Mouse (Mus musculus) stomach, embryonic 15.5 days (tissue): ENCODE results near the gene Sipa1l3. TPM values are rescaled to one million over a fixed set of nuclear protein-coding genes. Genes with fewer than 3 reads are reported as not detected.

ENCODE experiments used
- ATAC-seq: fragments of 200-750 bp; cut with Nextera tagmentation; 2 replicates; pipeline ENCODE4 v1.8.0; 2017; ENCODE audit warnings: low read depth, moderate number of reproducible peaks, moderate TSS enrichment; ENCODE audit not compliant: insufficient read depth, low FRiP score
- H3K27ac ChIP-seq: fragments of 300-500 bp; sonication (generic); 2 replicates; pipeline ENCODE4 v1.5.1; 2015; ENCODE audit warnings: mild to moderate bottlenecking, inconsistent platforms
- H3K27me3 ChIP-seq: fragments of 300-500 bp; sonication (generic); replicated peaks from 2 replicates; pipeline ENCODE4 v1.6.1; 2015; ENCODE audit warnings: inconsistent platforms
- H3K36me3 ChIP-seq: fragments of 300-500 bp; sonication (generic); 2 replicates; pipeline ENCODE4 v1.6.1; 2015; ENCODE audit warnings: inconsistent platforms
- H3K4me1 ChIP-seq: fragments of 300-500 bp; sonication (generic); 2 replicates; pipeline ENCODE4 v1.6.1; 2015; ENCODE audit warnings: inconsistent platforms
- H3K4me2 ChIP-seq: fragments of 300-500 bp; sonication (generic); 2 replicates; pipeline ENCODE4 v1.6.1; 2015; ENCODE audit warnings: mild to moderate bottlenecking, inconsistent platforms
- H3K4me3 ChIP-seq: fragments of 300-500 bp; sonication (generic); replicated peaks from 2 replicates; pipeline ENCODE4 v1.5.1; 2015; ENCODE audit warnings: inconsistent platforms
- H3K9ac ChIP-seq: fragments of 300-500 bp; sonication (generic); 2 replicates; pipeline ENCODE4 v1.6.1; 2015; ENCODE audit warnings: inconsistent platforms
- H3K9me3 ChIP-seq: fragments of 300-500 bp; sonication (generic); 2 replicates; pipeline ENCODE4 v1.6.1; 2016; ENCODE audit warnings: inconsistent platforms
- WGBS: fragments of 180-500 bp; shearing (Covaris S2); methylation state at CpG from one replicate; pipeline ENCODE4 v1.1.7; 2015; 5-methylcytosine and 5-hydroxymethylcytosine counted together
- polyA plus RNA-seq: library from polyadenylated mRNA; unstranded; fragments of >200 nt; fragmentation: Nextera tagmentation; extraction: Ambion mirVana; gene quantifications from 2 replicates; pipeline ENCODE4 v1.2.1, GENCODE M21; 2015

Gene Sipa1l3
- polyA plus RNA-seq, 1 experiment from 2014 or later: 22.0 TPM

DNA sequence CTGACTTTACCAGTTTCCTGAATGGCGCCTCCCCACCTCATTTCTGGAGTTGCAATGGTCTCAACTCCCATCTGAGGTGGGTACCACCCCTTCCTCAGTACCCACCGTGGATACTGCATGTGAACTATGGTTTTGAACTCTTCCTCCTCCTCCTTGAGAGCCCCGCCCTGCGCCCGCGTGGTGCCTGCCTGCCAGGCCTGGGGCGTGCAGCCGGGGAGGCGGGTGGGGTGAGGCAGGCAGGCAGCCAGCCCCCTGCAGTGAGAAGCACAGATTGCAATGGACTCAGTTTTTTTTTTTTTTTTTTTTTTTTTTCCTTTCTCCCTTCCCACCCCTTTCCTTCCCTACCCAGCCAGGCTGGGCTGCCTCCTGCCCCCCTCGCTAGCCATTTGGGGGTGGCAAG, 201.5 kb downstream of the Sipa1l3 start:
- Histone ChIP-seq H3K4me1 (peaks cover 50% of the 10 kb centered on the region), H3K4me3 (no peak overlapping the region; the same call in 1 of the 2 replicates), H3K36me3 (no peaks in the 10 kb centered on the region), H3K27me3 (no peaks in the 10 kb centered on the region), H3K4me2 (peak overlapping the region; percentile 44), H3K27ac (peak overlapping the region; percentile 82), H3K9ac (no peak overlapping the region), H3K9me3 (no peaks in the 10 kb centered on the region)
- 8% methylated on average over 10 of the region's 10 CpGs for WGBS
- peak; percentile 44; the same call in 1 of the 2 replicates for ATAC-seq

DNA sequence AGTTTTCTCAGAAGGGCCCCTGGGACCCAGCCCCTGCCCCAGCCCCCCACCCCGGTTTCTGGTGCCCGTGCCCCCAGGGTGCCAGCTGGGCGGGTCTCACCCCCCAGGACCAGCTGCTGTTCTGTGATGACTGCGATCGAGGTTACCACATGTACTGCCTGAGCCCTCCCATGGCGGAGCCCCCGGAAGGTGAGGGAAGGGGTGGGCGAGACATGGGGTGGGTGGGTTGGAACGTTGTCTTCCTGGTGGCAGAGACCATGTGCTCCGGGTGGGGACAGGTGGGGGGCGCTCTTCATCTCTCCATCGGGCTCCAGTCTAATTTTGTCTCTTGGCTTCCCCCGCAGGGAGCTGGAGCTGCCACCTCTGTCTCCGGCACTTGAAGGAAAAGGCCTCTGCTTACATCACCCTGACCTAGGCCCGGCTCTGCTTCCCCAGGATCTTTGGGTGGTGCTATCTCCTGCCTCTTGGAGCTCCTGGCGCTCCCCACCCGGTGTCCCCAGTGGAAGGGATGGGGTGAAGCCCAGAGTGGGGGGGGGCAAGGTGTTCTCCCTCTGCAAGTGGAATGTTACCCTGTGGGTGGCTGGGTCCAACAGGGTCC, 202.2 kb downstream of the Sipa1l3 start:
- Histone ChIP-seq H3K4me3 (no peak overlapping the region), H3K9me3 (no peaks in the 10 kb centered on the region), H3K4me1 (peaks cover 50% of the 10 kb centered on the region), H3K27ac (peak overlapping the region; percentile 82), H3K4me2 (0 out of 2 replicates have a peak overlapping the region, but pooled peaks have one; percentile 5), H3K9ac (no peak overlapping the region), H3K27me3 (no peaks in the 10 kb centered on the region), H3K36me3 (no peaks in the 10 kb centered on the region)
- ATAC-seq: no peak
- WGBS: 58% methylated on average over 17 of the region's 17 CpGs

DNA sequence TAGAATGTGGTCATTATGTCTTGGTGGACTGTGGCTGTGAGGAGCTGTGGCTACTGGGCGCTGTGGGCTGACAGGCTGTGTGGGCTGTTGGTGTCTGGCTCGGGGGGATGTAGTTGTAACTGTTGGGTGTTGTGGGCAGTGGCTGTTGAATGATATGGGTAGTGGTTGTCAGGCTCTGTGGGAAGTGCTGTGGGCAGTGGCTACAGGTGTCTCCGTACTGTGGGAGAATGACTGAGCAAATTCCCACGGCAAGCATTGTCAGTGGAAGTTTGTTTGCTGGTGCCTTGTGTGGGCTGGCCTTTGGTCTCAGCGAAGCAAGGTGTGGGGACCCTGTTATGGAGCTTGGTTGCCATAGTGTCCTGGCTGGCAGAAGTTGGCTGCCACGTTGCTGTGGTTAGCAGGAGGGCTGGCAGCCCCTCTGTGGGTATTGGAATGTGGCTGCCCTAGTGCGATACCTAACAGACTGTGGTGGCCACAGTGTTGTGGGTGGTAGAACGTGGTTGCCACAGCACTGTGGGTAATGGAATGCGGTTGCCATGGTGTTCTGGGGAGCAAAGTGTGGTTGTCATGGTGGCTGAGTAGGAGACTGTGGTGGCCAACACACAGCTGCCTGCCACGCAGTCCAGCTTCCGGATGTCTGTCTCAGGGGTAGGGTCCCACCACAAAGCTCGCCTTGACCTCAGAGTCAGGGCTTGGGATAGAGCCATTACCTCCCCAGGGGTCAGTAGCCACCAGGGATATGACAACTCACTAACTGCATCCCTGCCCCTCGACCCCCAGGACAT, 203.4 kb downstream of the Sipa1l3 start:
- WGBS: 72% methylated on average over 13 of the region's 13 CpGs
- no peak overlapping the region for H3K4me2 ChIP-seq
- H3K4me3 ChIP-seq: no peak overlapping the region
- H3K36me3 ChIP-seq: no peaks in the 10 kb centered on the region
- no peaks in the 10 kb centered on the region for H3K27me3 ChIP-seq
- ATAC-seq: no peak
- peaks cover 44% of the 10 kb centered on the region for H3K4me1 ChIP-seq
- no peaks in the 10 kb centered on the region for H3K9me3 ChIP-seq
- no peak overlapping the region for H3K27ac ChIP-seq
- H3K9ac ChIP-seq: no peak overlapping the region

DNA sequence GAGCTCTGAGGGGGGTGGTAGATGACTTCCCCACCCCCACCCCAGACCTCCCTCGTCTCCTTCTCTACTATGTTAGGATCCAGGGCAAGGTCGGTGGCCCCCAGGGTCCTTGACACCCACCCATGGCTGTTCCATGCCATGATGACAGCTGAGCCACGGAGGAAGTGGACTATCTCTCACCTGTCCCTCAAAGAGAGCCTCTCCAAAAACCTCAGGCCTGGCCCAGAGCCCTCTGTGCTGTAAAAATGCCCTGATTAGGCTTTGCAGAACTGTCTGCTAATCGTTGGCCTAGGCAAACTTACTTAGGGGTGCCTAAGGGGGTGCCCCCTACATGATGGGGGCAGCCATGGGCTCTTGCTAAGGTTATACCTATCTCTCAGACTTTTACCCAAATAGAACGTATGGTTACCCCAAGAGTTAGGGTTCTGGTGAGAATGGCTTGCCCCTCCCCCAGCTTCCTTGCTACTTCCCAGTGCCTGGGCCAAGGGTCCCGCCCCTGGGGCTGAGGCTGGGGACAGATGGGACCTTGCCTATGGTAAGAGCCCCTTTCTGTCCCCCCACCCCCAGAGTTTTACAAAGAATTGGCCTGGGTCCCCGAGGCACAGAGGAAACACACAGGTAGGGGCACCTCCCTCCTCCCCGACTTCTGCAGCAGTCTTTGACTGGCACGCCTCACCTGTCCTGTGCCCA, 204.7 kb downstream of the Sipa1l3 start:
- H3K4me2 ChIP-seq: no peak overlapping the region
- no peaks in the 10 kb centered on the region; the same call in 1 of the 2 replicates for H3K27me3 ChIP-seq
- 51% methylated on average over 9 of the region's 9 CpGs for WGBS

DNA sequence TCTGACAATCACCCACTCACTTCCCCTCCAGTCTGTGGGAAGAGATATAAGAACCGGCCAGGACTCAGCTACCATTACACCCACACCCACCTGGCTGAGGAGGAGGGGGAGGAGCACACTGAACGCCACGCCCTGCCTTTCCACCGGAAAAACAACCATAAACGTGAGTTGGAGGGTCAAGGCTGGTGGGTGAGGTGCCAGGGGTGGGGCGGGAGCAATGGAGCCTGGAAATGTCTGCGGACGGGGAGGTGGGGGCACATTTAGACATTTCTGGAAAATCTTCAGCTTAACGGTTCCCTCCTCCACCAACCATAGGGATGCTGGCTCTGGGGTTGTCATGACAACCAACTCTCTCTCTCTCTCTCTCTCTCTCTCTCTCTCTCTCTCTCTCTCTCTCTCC, 205.4 kb downstream of the Sipa1l3 start:
- Histone ChIP-seq H3K4me1 (peaks cover 36% of the 10 kb centered on the region), H3K36me3 (no peaks in the 10 kb centered on the region), H3K9me3 (no peaks in the 10 kb centered on the region), H3K4me3 (no peak overlapping the region), H3K9ac (no peak overlapping the region), H3K4me2 (no peak overlapping the region), H3K27me3 (no peaks in the 10 kb centered on the region; the same call in 1 of the 2 replicates), H3K27ac (no peak overlapping the region)
- WGBS: 36% methylated on average over 9 of the region's 9 CpGs
- no peak for ATAC-seq

More for the DNA sequence above, 204.7 kb downstream of the Sipa1l3 start:
- Histone ChIP-seq H3K4me1 (peaks cover 40% of the 10 kb centered on the region), H3K9ac (no peak overlapping the region), H3K9me3 (no peaks in the 10 kb centered on the region), H3K36me3 (no peaks in the 10 kb centered on the region), H3K27ac (no peak overlapping the region), H3K4me3 (no peak overlapping the region)
- no peak for ATAC-seq

DNA sequence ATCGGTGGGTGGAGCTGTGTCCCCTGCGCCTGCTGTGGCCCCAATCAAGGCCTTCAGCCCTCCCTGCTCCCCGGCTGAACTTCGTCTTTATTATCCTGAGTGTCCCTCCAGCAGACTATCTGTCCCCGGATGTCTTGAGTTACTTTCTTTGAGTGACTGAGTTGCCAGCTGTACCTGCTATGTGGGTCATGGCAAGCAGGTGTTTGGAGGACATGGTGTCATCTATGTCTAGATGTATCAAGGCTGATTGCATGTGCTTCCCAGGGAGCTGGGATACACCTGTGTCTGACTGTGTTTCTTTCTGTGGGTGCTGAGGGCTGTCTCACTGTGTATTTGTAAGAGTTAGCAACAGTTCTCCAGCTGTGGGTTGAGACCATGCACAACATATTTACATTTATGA, 208.7 kb downstream of the Sipa1l3 start:
- Histone ChIP-seq H3K4me2 (peak overlapping the region; percentile 90), H3K27me3 (peaks cover 16% of the 10 kb centered on the region), H3K36me3 (no peaks in the 10 kb centered on the region), H3K9ac (peak overlapping the region; percentile 31; the same call in 1 of the 2 replicates), H3K27ac (no peak overlapping the region), H3K9me3 (no peaks in the 10 kb centered on the region), H3K4me1 (peaks cover 32% of the 10 kb centered on the region), H3K4me3 (peak overlapping the region; percentile 47)
- WGBS: 4% methylated on average over 5 of the region's 5 CpGs
- ATAC-seq: no peak

DNA sequence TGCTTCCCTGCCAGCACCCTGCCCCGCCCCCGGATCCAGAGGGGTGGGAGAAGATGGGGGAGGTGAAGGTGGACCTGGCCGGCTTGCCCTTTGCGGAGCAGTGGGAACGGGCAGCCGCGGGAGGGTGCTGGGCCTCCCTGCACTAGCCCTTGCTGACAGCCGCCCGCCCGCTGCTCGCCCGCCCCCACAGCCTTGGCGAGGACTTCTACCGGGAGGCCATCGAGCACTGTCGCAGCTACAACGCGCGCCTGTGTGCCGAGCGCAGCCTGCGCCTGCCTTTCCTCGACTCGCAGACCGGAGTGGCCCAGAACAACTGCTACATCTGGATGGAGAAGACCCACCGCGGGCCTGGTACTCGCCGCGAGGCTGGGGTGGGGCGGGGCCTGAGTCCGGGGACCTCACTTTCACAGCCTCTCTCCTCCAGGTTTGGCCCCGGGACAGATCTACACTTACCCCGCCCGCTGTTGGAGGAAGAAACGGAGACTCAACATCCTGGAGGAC, 209.2 kb downstream of the Sipa1l3 start:
- no peak for ATAC-seq
- under 1% methylated on average over 36 of the region's 36 CpGs for WGBS

DNA sequence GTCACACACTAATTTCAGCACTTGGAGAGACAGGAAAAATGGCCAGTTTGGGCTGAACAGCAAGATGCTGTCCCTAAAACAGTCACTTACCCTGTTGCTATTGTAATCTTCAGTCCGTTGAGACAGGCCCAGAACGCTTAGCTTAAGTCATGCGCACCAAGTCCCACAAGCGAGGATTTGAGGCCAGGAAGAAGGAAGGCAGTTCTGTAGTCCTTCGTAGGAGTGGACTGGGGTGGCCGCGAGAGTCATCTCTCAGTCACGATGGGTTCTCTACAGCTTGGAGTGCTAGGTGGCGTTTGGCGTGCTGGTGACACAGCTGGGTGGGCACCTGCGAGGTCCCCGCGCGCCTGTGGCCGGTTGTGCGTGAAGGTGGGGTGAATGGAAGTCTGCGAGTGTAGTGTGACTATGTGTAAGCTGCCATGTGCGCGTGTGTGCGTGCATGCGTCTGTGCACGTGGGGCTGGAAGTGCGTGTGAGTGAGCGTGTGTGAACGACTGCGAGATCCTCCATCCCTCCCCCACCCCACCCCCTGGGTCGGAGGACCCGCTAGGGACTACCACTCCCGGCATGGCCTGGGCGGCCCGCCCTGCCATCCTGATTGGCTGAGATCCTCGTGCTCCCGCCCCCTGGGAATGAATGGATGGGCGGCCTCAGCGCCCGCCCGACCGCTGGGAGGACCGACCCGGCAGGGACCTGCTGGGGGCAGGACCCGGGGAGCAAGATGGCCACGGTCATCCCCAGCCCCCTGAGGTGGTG, 210.9 kb downstream of the Sipa1l3 start:
- Histone ChIP-seq H3K27me3 (peaks cover 24% of the 10 kb centered on the region), H3K9ac (no peak overlapping the region), H3K36me3 (no peaks in the 10 kb centered on the region), H3K4me2 (peak overlapping the region; percentile 96), H3K4me3 (peak overlapping the region; percentile 69), H3K27ac (peak overlapping the region; percentile 52; the same call in 1 of the 2 replicates), H3K4me1 (peaks cover 38% of the 10 kb centered on the region), H3K9me3 (no peaks in the 10 kb centered on the region)
- ATAC-seq: peak; percentile 78
- WGBS: 2% methylated on average over 42 of the region's 42 CpGs

More for the DNA sequence above, 209.2 kb downstream of the Sipa1l3 start:
- Histone ChIP-seq H3K9me3 (no peaks in the 10 kb centered on the region), H3K27ac (no peak overlapping the region), H3K4me2 (peak overlapping the region; percentile 90), H3K4me3 (peak overlapping the region; percentile 47), H3K9ac (peak overlapping the region; percentile 31; the same call in 1 of the 2 replicates), H3K36me3 (no peaks in the 10 kb centered on the region), H3K4me1 (peaks cover 37% of the 10 kb centered on the region), H3K27me3 (peaks cover 20% of the 10 kb centered on the region)

DNA sequence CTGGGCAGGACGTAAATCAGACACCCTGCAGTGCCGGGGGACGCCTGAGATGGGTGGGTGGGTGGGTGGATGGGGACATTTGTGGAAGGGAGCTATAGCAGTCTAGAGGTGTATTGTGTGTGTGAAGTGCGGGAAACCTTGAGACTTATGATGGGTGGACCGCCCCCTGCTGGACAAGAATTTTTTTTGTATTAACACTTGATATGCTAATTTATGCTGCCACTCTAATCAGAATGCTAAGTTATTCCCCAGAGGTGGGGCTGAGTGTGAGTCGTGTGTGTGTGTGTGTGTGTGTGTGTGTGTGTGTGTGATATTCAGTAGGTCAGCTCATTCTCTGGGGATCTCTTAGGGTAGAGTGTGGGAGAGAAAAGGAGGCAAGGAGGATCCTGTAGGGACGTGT, 211.8 kb downstream of the Sipa1l3 start:
- no peaks in the 10 kb centered on the region for H3K9me3 ChIP-seq
- H3K4me3 ChIP-seq: no peak overlapping the region
- no peaks in the 10 kb centered on the region for H3K36me3 ChIP-seq
- no peak overlapping the region for H3K9ac ChIP-seq
- H3K27ac ChIP-seq: no peak overlapping the region
- WGBS: 31% methylated on average over 7 of the region's 7 CpGs
- H3K4me1 ChIP-seq: peaks cover 38% of the 10 kb centered on the region
- no peak overlapping the region for H3K4me2 ChIP-seq
- no peak for ATAC-seq
- H3K27me3 ChIP-seq: peaks cover 24% of the 10 kb centered on the region

DNA sequence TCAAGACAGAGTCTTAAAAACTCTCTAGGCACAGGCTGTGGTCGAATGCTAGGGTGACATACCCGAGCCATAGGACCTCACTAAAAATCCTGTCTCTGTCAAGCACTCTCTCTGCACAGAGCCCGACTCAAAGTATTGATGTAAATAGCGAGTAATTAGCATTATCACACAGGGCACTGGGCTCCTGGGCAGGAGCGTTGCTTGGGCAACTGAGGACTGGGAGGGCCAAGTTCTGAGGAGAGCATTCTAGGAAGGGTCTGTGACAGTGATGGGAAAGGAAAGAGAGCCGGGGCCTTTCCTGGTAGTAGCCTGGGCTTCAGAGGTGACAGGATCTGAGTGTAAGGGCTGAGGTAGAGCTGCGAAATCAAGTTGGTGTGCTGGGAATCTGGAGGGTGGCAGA, 212.3 kb downstream of the Sipa1l3 start:
- Histone ChIP-seq H3K9me3 (no peaks in the 10 kb centered on the region), H3K9ac (no peak overlapping the region), H3K4me2 (no peak overlapping the region), H3K4me1 (peaks cover 38% of the 10 kb centered on the region), H3K27me3 (peaks cover 24% of the 10 kb centered on the region), H3K27ac (no peak overlapping the region), H3K36me3 (no peaks in the 10 kb centered on the region), H3K4me3 (no peak overlapping the region)
- 57% methylated on average over 7 of the region's 7 CpGs for WGBS
- ATAC-seq: no peak

DNA sequence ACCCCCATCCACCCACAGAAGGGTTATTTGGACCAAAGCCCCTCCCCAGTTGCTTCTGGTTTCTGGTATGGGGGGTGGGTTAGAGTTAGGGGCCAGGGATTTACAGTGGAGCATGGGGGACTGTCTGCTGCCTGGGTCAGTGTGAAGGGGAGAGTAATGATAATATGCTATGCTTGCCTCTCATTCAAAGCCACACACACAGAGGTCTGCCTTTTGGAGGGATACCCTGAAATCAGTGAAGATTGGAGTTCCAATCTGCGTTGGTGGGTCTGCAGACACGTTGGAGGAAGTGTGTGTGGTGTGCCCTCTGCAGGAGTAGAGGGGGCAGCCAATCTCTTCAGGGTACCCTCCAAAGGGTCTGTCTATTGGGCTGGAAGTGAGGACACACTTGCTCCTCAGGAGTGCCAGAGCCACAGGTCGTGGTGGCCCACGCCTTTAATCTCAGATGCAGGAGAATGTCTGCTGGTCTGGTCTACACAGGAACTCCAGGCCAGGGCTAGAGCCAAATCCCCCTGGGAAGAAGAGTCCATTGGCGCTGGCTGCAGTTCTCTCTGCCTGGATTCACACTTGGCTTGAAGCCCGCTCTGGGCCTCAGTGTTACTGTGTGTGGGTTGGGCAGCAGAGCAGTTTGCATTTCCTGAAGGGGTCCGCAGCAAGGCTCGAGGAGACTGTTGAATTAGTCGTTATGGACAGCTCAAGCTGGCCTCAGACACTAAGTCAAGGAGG, 213.0 kb downstream of the Sipa1l3 start:
- WGBS: 38% methylated on average over 9 of the region's 9 CpGs
- Histone ChIP-seq H3K27me3 (peaks cover 24% of the 10 kb centered on the region), H3K4me1 (peaks cover 38% of the 10 kb centered on the region)

More for the DNA sequence above, 213.0 kb downstream of the Sipa1l3 start:
- Histone ChIP-seq H3K4me3 (peak overlapping the region; percentile 52), H3K9me3 (no peaks in the 10 kb centered on the region), H3K36me3 (no peaks in the 10 kb centered on the region), H3K9ac (no peak overlapping the region), H3K27ac (no peak overlapping the region), H3K4me2 (peak overlapping the region; percentile 96)
- no peak for ATAC-seq
